Mouse (Mus musculus): ENCODE data around the gene Col18a1. TPM values are rescaled to one million over a fixed set of nuclear protein-coding genes. Genes with fewer than 3 reads are reported as not detected.
"Not testable (repeated sequence)": the region's sequence is repeated elsewhere in the genome, so short reads cannot be mapped to it uniquely, and the experiment has no call there.

Gene Col18a1
- total RNA-seq, 2 experiments from 2014 or later = not detected

- no peak for ATAC-seq (replicated peaks; ENCODE audit: low FRiP score, low TSS enrichment, poor library complexity, severe bottlenecking)
Observed at GRCm38 (mm10) chr10:77146901-77147463, 19.4 kb downstream of the Col18a1 start.

- ATAC-seq (replicated peaks; ENCODE audit: low FRiP score, low TSS enrichment, poor library complexity, severe bottlenecking) = no peak
Observed at GRCm38 (mm10) chr10:77145946-77146345, 20.4 kb downstream of the Col18a1 start.

GRCm38 (mm10) chr10:77144372-77144771, 22.0 kb downstream of the Col18a1 start:
- ATAC-seq (replicated peaks; ENCODE audit: low FRiP score, low TSS enrichment, poor library complexity, severe bottlenecking) = no peak

GRCm38 (mm10) chr10:77142328-77142727, 24.0 kb downstream of the Col18a1 start:
- no peak for ATAC-seq (replicated peaks; ENCODE audit: low FRiP score, low TSS enrichment, poor library complexity, severe bottlenecking)

- ATAC-seq (replicated peaks; ENCODE audit: low FRiP score, low TSS enrichment, poor library complexity, severe bottlenecking) = no peak
Observed at GRCm38 (mm10) chr10:77138304-77138703, 28.0 kb downstream of the Col18a1 start.

- ATAC-seq (replicated peaks; ENCODE audit: low FRiP score, low TSS enrichment, poor library complexity, severe bottlenecking) = no peak
Observed at GRCm38 (mm10) chr10:77136205-77136604, 30.1 kb downstream of the Col18a1 start.

GRCm38 (mm10) chr10:77135274-77135829, 31.0 kb downstream of the Col18a1 start:
- ATAC-seq (replicated peaks; ENCODE audit: low FRiP score, low TSS enrichment, poor library complexity, severe bottlenecking) = no peak

- not testable (repeated sequence) for ATAC-seq (replicated peaks; ENCODE audit: low FRiP score, low TSS enrichment, poor library complexity, severe bottlenecking)
Observed at GRCm38 (mm10) chr10:77134807-77135152, 31.6 kb downstream of the Col18a1 start.

GRCm38 (mm10) chr10:77133951-77134806, 32.2 kb downstream of the Col18a1 start:
- ATAC-seq (replicated peaks; ENCODE audit: low FRiP score, low TSS enrichment, poor library complexity, severe bottlenecking) = peak; percentile 58

- no peak for ATAC-seq (replicated peaks; ENCODE audit: low FRiP score, low TSS enrichment, poor library complexity, severe bottlenecking)
Observed at GRCm38 (mm10) chr10:77132118-77132517, 34.2 kb downstream of the Col18a1 start.

- no peak for ATAC-seq (replicated peaks; ENCODE audit: low FRiP score, low TSS enrichment, poor library complexity, severe bottlenecking)
Observed at GRCm38 (mm10) chr10:77131536-77131935, 34.8 kb downstream of the Col18a1 start.

GRCm38 (mm10) chr10:77130561-77131240, 35.6 kb downstream of the Col18a1 start:
- peak; percentile 76 for ATAC-seq (replicated peaks; ENCODE audit: low FRiP score, low TSS enrichment, poor library complexity, severe bottlenecking)

- ATAC-seq (replicated peaks; ENCODE audit: low FRiP score, low TSS enrichment, poor library complexity, severe bottlenecking) = no peak
Observed at GRCm38 (mm10) chr10:77129637-77130410, 36.5 kb downstream of the Col18a1 start.

- ATAC-seq (replicated peaks; ENCODE audit: low FRiP score, low TSS enrichment, poor library complexity, severe bottlenecking) = no peak
Observed at GRCm38 (mm10) chr10:77127926-77128325, 38.4 kb downstream of the Col18a1 start.

GRCm38 (mm10) chr10:77126590-77126989, 39.8 kb downstream of the Col18a1 start:
- peak; percentile 75 for ATAC-seq (replicated peaks; ENCODE audit: low FRiP score, low TSS enrichment, poor library complexity, severe bottlenecking)

GRCm38 (mm10) chr10:77125078-77125731, 41.1 kb downstream of the Col18a1 start:
- no peak for ATAC-seq (replicated peaks; ENCODE audit: low FRiP score, low TSS enrichment, poor library complexity, severe bottlenecking)

GRCm38 (mm10) chr10:77123953-77124352, 42.4 kb downstream of the Col18a1 start:
- no peak for ATAC-seq (replicated peaks; ENCODE audit: low FRiP score, low TSS enrichment, poor library complexity, severe bottlenecking)

GRCm38 (mm10) chr10:77121287-77122022, 44.9 kb downstream of the Col18a1 start:
- no peak for ATAC-seq (replicated peaks; ENCODE audit: low FRiP score, low TSS enrichment, poor library complexity, severe bottlenecking)

All from megakaryocyte-erythroid progenitor cell, adult 5-6 weeks (primary cell).